Mouse (Mus musculus): ENCODE measurements around the gene Fstl3. TPM values are rescaled to one million over a fixed set of nuclear protein-coding genes. Genes with fewer than 3 reads are reported as not detected.

Gene Fstl3
- total and polyA plus RNA-seq, 2 experiments from 2014 or later = 3.4 to 3.9 TPM

DNA sequence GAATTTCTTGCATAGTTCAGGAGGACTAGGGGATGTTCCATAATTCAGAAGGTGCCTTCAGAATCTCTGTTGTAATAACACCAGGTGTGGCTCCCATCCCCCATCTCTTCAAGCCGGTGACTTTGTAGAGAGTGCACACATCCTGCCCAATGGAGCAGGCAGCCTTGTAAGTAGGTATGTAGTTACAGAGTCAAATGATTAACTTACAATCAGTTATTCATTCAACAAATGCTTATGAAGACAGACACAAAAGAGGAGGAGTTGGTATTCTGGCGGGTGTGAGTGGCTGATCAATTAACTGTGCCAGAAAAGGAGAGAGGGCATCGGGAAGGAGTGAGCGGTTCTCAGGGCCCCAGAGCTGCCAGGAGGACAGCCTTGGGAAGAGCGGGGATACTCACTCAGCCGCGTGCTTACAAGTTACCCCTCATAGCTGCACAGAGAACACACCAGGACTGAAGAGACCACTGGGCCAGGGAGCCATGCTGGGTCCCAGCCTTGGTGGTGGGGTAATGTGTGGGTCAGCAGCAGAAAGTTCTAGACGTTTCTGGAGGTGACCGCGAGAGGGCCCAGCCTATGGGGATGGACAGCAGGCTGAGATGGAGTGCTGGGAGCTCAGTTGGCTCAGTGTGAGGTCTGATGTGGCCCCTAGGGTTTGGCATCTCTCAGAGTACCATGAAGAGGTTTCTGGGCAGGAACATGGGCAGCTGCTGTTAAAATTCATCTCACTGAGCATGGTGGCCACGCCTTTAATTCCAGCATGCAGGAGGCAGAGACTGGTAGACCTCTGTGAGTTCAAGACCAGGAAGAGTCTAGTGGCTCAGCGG, 38.8 kb downstream of the Fstl3 start:
- WGBS = 88% methylated on average over 12 of the region's 12 CpGs
- no peak overlapping the region for H3K27ac ChIP-seq (ENCODE audit: low read depth, low read length)
- no peaks in the 10 kb centered on the region for H3K9me3 ChIP-seq (ENCODE audit: low read length)
- DNase-seq (ENCODE audit: low spot score) (no peak), ATAC-seq (ENCODE audit: low FRiP score) (no peak)
- H3K4me1 ChIP-seq (ENCODE audit: insufficient read depth, low read length) = no peaks in the 10 kb centered on the region
- no peak for TF ChIP-seq CTCF (IDR thresholded peaks at IDR 0.05)
- no peaks in the 10 kb centered on the region for H3K27me3 ChIP-seq (ENCODE audit: insufficient read depth, low read length)
- no peak overlapping the region for H3K9ac ChIP-seq (replicated peaks; ENCODE audit: low read length, poor library complexity, severe bottlenecking)
- H3K36me3 ChIP-seq (ENCODE audit: insufficient read depth, low read length) = peaks cover 52% of the 10 kb centered on the region
- H3K4me3 ChIP-seq (ENCODE audit: low read depth, low read length) = no peak overlapping the region
- H3K4me2 ChIP-seq (ENCODE audit: low read depth, low read length, poor library complexity, severe bottlenecking) = no peak overlapping the region

DNA sequence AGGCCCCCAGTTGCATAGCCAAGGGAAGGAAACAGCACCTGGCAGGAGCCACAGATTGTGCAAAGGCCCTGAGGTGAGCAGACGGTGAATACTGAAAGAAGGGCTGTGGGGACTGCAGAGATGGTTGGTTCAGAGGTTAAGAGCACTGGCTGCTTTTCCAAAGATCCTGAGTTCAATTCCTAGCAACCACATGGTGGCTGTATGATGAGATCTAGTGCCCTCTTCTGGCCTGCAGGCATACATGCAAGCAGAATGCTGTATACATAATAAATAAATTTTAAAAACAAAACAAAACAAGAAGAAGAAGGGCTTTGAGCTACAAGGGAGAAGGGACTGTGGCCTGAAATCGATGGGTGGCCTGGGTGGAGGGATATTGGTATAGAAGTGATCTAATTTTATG, 40.0 kb downstream of the Fstl3 start:
- Histone ChIP-seq H3K4me1 (ENCODE audit: insufficient read depth, low read length) (no peaks in the 10 kb centered on the region), H3K4me2 (ENCODE audit: low read depth, low read length, poor library complexity, severe bottlenecking) (no peak overlapping the region), H3K36me3 (ENCODE audit: insufficient read depth, low read length) (peaks cover 50% of the 10 kb centered on the region), H3K9me3 (ENCODE audit: low read length) (no peaks in the 10 kb centered on the region), H3K4me3 (ENCODE audit: low read depth, low read length) (no peak overlapping the region), H3K27ac (ENCODE audit: low read depth, low read length) (no peak overlapping the region), H3K9ac (replicated peaks; ENCODE audit: low read length, poor library complexity, severe bottlenecking) (no peak overlapping the region), H3K27me3 (ENCODE audit: insufficient read depth, low read length) (no peaks in the 10 kb centered on the region)
- ATAC-seq (ENCODE audit: low FRiP score) = no peak
- no peak for DNase-seq (ENCODE audit: low spot score)
- peak; percentile 64 for TF ChIP-seq CTCF (IDR thresholded peaks at IDR 0.05)
- WGBS = 75% methylated on average over 2 of the region's 2 CpGs

DNA sequence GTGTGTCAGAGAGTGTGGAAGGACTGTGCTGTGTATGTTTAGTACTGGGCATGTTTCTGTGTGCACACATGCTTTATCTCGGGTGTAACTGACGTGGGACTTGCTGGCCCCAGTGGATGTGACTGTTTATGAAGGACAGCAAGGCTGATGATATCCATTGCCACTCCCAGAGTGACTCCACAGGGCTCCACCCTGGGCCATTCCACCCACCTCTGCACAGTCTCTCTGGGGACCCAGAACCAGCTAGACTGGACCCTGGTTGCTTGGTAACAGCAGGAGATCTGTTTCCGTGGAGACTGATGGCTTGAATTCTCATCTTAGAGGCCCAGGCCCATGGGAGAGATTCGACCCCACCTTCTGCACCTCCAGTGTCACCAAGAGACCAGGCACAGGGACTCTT, 41.2 kb downstream of the Fstl3 start:
- 68% methylated on average over 4 of the region's 4 CpGs for WGBS
- DNase-seq (ENCODE audit: low spot score) (no peak), ATAC-seq (ENCODE audit: low FRiP score) (no peak)
- Histone ChIP-seq H3K36me3 (ENCODE audit: insufficient read depth, low read length) (peaks cover 44% of the 10 kb centered on the region), H3K27ac (ENCODE audit: low read depth, low read length) (no peak overlapping the region), H3K9me3 (ENCODE audit: low read length) (no peaks in the 10 kb centered on the region), H3K27me3 (ENCODE audit: insufficient read depth, low read length) (no peaks in the 10 kb centered on the region), H3K9ac (replicated peaks; ENCODE audit: low read length, poor library complexity, severe bottlenecking) (no peak overlapping the region), H3K4me2 (ENCODE audit: low read depth, low read length, poor library complexity, severe bottlenecking) (no peak overlapping the region), H3K4me3 (ENCODE audit: low read depth, low read length) (no peak overlapping the region), H3K4me1 (ENCODE audit: insufficient read depth, low read length) (no peaks in the 10 kb centered on the region)
- no peak for TF ChIP-seq CTCF (IDR thresholded peaks at IDR 0.05)

DNA sequence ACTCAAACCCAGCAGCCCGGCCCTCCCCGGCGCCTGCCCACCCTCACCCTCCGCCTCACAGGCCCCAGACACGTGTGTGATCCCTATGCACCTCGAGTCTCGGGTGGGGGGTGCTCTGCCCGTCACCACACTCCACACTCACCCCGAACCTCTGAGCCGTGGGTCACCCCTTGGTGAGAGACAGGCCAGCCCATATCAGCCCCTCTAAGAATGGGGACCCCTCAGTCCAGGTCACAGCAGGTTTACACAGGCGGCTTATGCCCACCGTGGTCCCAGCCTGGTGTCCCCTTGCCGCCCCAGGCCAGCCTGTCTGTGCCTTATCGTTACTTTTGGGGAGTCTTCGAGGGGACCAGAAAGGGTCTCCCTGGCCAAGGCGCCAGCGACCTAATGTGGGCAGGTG, 42.5 kb downstream of the Fstl3 start:
- no peak overlapping the region for H3K4me3 ChIP-seq (ENCODE audit: low read depth, low read length)
- peaks cover 44% of the 10 kb centered on the region for H3K36me3 ChIP-seq (ENCODE audit: insufficient read depth, low read length)
- WGBS = 94% methylated on average over 17 of the region's 17 CpGs
- H3K4me1 ChIP-seq (ENCODE audit: insufficient read depth, low read length) = no peaks in the 10 kb centered on the region
- H3K9ac ChIP-seq (replicated peaks; ENCODE audit: low read length, poor library complexity, severe bottlenecking) = no peak overlapping the region
- no peaks in the 10 kb centered on the region for H3K27me3 ChIP-seq (ENCODE audit: insufficient read depth, low read length)
- no peak overlapping the region for H3K4me2 ChIP-seq (ENCODE audit: low read depth, low read length, poor library complexity, severe bottlenecking)
- H3K27ac ChIP-seq (ENCODE audit: low read depth, low read length) = no peak overlapping the region
- ATAC-seq (ENCODE audit: low FRiP score) = no peak
- no peak for DNase-seq (ENCODE audit: low spot score)
- TF ChIP-seq CTCF (IDR thresholded peaks at IDR 0.05) = no peak
- H3K9me3 ChIP-seq (ENCODE audit: low read length) = no peaks in the 10 kb centered on the region

DNA sequence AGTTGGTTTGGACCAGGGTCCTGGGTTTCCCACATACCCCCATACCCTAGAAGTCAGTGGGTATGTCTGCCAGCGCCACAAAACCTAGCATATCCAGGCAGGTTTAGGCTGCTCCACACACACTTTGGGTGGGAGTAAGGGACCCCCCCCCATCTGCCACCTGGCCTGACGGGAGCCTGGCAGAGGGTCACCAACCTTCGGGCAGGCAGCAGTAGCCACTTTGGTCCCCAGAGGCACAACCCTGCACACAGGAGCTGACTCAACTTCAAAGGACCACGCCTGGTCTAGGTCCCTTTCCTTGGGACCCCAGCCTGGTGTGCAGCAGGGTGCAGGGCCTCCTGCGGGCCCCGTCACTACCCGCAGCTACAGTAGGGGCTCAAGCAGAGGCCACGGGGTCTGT, 43.2 kb downstream of the Fstl3 start:
- no peaks in the 10 kb centered on the region for H3K27me3 ChIP-seq (ENCODE audit: insufficient read depth, low read length)
- ATAC-seq (ENCODE audit: low FRiP score) (no peak), DNase-seq (ENCODE audit: low spot score) (no peak)
- peaks cover 41% of the 10 kb centered on the region for H3K36me3 ChIP-seq (ENCODE audit: insufficient read depth, low read length)
- no peak overlapping the region for H3K27ac ChIP-seq (ENCODE audit: low read depth, low read length)
- no peak overlapping the region for H3K9ac ChIP-seq (replicated peaks; ENCODE audit: low read length, poor library complexity, severe bottlenecking)
- no peak overlapping the region for H3K4me2 ChIP-seq (ENCODE audit: low read depth, low read length, poor library complexity, severe bottlenecking)
- 87% methylated on average over 8 of the region's 8 CpGs for WGBS
- H3K4me1 ChIP-seq (ENCODE audit: insufficient read depth, low read length) = no peaks in the 10 kb centered on the region
- TF ChIP-seq CTCF (IDR thresholded peaks at IDR 0.05) = no peak
- no peak overlapping the region for H3K4me3 ChIP-seq (ENCODE audit: low read depth, low read length)
- no peaks in the 10 kb centered on the region for H3K9me3 ChIP-seq (ENCODE audit: low read length)

DNA sequence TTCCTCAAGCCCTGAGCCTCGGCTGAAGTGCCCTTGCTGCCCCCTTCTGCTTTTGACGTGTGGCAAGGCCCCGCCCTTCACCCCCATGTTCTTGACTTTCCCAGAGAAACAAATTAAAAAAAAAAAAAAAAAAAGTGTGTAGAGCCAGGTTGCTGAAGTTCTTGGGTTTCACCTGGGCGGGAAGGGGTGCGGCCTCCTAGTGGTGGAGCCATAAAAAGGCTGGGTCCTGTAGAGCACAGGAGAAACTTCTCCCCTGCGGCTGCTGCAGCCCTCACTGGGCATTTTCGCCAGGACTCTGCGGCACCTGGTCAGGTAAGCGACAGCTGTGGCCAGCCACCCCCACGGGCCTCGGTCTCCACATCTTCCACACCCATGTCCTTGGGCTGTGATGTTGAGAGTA, 43.7 kb downstream of the Fstl3 start, which contains the start of gene Misp:
Gene Misp (plus strand): TSS at position 208 of the 400 bp plus-strand sequence.
- TF ChIP-seq CTCF (IDR thresholded peaks at IDR 0.05) = peak; percentile 20; the same call in 1 of the 2 replicates
- no peaks in the 10 kb centered on the region for H3K4me1 ChIP-seq (ENCODE audit: insufficient read depth, low read length)
- H3K9me3 ChIP-seq (ENCODE audit: low read length) = no peaks in the 10 kb centered on the region
- peaks cover 36% of the 10 kb centered on the region for H3K36me3 ChIP-seq (ENCODE audit: insufficient read depth, low read length)
- ATAC-seq (ENCODE audit: low FRiP score) (no peak), DNase-seq (ENCODE audit: low spot score) (no peak)
- WGBS = 75% methylated on average over 11 of the region's 11 CpGs
- H3K27me3 ChIP-seq (ENCODE audit: insufficient read depth, low read length) = no peaks in the 10 kb centered on the region
- no peak within 1 kb of the TSS for H3K9ac ChIP-seq (replicated peaks; ENCODE audit: low read length, poor library complexity, severe bottlenecking)
- H3K27ac ChIP-seq (ENCODE audit: low read depth, low read length) = no peak within 1 kb of the TSS
- no peak within 1 kb of the TSS for H3K4me3 ChIP-seq (ENCODE audit: low read depth, low read length)
- H3K4me2 ChIP-seq (ENCODE audit: low read depth, low read length, poor library complexity, severe bottlenecking) = no peak within 1 kb of the TSS
